Mouse (Mus musculus) embryonic facial prominence, embryonic 14.5 days (tissue): ENCODE data around the gene Slc24a4. TPM values are rescaled to one million over a fixed set of nuclear protein-coding genes. Genes with fewer than 3 reads are reported as not detected.
A peak's percentile ranks its signal among the peaks of the same experiment; 100 is the strongest.
"Not testable (repeated sequence)": the region's sequence is repeated elsewhere in the genome, so short reads cannot be mapped to it uniquely, and the experiment has no call there.

ENCODE experiments used
- ATAC-seq: fragments of 200-750 bp; cut with Nextera tagmentation; 2 replicates; pipeline ENCODE4 v1.8.0; 2017; ENCODE audit warnings: low read depth, moderate number of reproducible peaks, moderate TSS enrichment
- DNase-seq: peaks from one replicate; pipeline ENCODE4 v3.0.0-alpha.2; 2015; ENCODE audit warnings: low spot score
- H3K27ac ChIP-seq: fragments of 300-500 bp; sonication (generic); replicated peaks from 2 replicates; pipeline ENCODE4 v1.5.1; 2014; ENCODE audit warnings: low read depth, mild to moderate bottlenecking, low read length, moderate library complexity
- H3K27me3 ChIP-seq: fragments of 300-500 bp; sonication (generic); replicated peaks from 2 replicates; pipeline ENCODE4 v1.6.1; 2014; ENCODE audit warnings: low read length; ENCODE audit not compliant: control insufficient read depth, insufficient read depth
- H3K36me3 ChIP-seq: fragments of 300-500 bp; sonication (generic); 2 replicates; pipeline ENCODE4 v1.6.1; 2014; ENCODE audit warnings: low read length, mixed read lengths; ENCODE audit not compliant: control insufficient read depth, insufficient read depth
- H3K4me1 ChIP-seq: fragments of 300-500 bp; sonication (generic); 2 replicates; pipeline ENCODE4 v1.6.1; 2014; ENCODE audit warnings: antibody characterized with exemption, low read length; ENCODE audit not compliant: control insufficient read depth, insufficient read depth
- H3K4me2 ChIP-seq: fragments of 300-500 bp; sonication (generic); 2 replicates; pipeline ENCODE4 v1.6.1; 2014; ENCODE audit warnings: low read depth, mild to moderate bottlenecking, low read length, moderate library complexity, mixed read lengths
- H3K4me3 ChIP-seq: fragments of 300-500 bp; sonication (generic); 2 replicates; pipeline ENCODE4 v1.5.1; 2014; ENCODE audit warnings: low read depth, mild to moderate bottlenecking, low read length
- H3K9ac ChIP-seq: fragments of 300-500 bp; sonication (generic); 2 replicates; pipeline ENCODE4 v1.6.1; 2014; ENCODE audit warnings: low read depth, mild to moderate bottlenecking, low read length, moderate library complexity, mixed read lengths
- H3K9me3 ChIP-seq: fragments of 300-500 bp; sonication (generic); 2 replicates; pipeline ENCODE4 v1.6.1; 2016; ENCODE audit warnings: low read length; ENCODE audit not compliant: control insufficient read depth
- WGBS: fragments of 180-500 bp; shearing (Covaris S2); extraction: QIAGEN DNeasy Blood & Tissue Kit; methylation state at CpG from one replicate; pipeline ENCODE4 v1.1.7; 2014; 5-methylcytosine and 5-hydroxymethylcytosine counted together
- polyA plus RNA-seq: library from polyadenylated mRNA; unstranded; fragments of >200 nt; fragmentation: Nextera tagmentation; extraction: Ambion mirVana; gene quantifications from 2 replicates; pipeline ENCODE4 v1.2.1, GENCODE M21; 2014

Slc24a4 gene
- polyA plus RNA-seq, 1 experiment from 2014 or later, result 0.65 TPM

DNA sequence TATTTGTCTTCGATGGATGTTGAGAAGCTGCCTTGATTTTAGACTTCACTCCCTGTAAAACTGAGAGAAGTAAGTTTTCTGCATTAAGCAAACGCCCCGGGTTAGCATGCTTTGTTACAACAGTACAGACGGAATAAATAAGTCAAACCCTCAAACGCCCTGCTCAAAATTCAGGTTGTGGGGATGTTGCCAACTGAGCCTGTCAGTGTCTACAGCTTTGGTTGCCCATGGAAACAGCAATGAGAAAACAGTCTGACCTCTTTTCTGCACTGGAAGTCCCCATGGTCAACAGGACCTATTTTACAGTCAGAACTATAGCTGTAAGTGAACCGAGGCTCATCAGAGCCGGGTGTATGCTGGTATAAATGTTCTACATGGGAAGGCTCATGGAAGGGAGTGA is 78.7 kb downstream of the Slc24a4 start:
- no peak overlapping the region for H3K4me3 ChIP-seq
- H3K36me3 ChIP-seq, result no peaks in the 10 kb centered on the region
- 77% methylated on average over 7 of the region's 7 CpGs for WGBS
- peaks cover 2% of the 10 kb centered on the region; the same call in 1 of the 2 replicates for H3K4me1 ChIP-seq
- H3K27ac ChIP-seq, result 0 out of 2 replicates have a peak overlapping the region, but pooled peaks have one; percentile 28
- no peak overlapping the region for H3K4me2 ChIP-seq
- ATAC-seq (no peak), DNase-seq (no peak)
- no peaks in the 10 kb centered on the region for H3K27me3 ChIP-seq
- H3K9ac ChIP-seq, result no peak overlapping the region
- H3K9me3 ChIP-seq, result no peaks in the 10 kb centered on the region; the same call in 1 of the 2 replicates

DNA sequence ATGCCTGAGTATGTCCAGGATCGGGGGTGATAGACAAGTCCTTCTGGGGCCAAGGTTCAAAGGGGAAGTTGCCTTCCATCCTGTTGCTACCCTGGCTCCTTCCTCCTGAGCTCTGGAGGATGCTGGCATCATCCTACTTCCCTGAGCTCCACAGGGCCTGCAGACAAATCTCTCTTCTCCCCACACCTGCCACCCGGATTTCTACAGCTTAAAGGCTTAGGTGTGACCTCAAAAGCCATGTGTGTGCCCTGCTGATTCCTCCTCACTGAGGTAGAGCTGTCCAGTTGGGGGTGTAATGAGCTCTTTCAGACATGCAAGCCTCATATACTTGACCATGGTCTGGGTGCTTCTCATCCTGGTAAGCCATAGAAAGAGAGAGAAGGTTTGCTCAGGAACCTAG is 82.3 kb downstream of the Slc24a4 start:
- Histone ChIP-seq H3K27ac (no peak overlapping the region), H3K4me1 (peaks cover 15% of the 10 kb centered on the region), H3K36me3 (no peaks in the 10 kb centered on the region), H3K9me3 (no peaks in the 10 kb centered on the region), H3K4me2 (no peak overlapping the region), H3K4me3 (no peak overlapping the region), H3K9ac (no peak overlapping the region), H3K27me3 (no peaks in the 10 kb centered on the region)
- no peak for ATAC-seq
- WGBS, result 89% methylated on average over 2 of the region's 2 CpGs
- no peak for DNase-seq

DNA sequence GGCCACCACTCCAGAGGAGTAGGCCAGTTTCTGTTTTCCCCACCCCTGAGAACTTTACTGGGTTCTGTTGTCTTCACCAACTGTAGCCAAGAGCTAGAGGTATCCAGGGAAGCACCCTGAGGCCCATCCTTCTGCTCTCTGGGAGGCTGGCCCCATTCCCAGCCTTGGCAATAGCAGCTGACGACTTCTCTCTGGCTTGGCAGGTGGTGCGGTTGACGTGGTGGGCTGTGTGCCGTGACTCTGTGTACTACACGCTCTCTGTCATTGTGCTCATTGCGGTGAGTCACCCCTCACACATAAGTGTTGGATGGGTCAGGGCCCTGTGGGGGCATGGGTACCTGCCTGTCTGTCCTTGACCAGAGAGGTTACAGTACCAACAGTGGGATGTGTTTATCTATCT is 94.9 kb downstream of the Slc24a4 start:
- no peak for ATAC-seq
- no peak overlapping the region for H3K4me2 ChIP-seq
- H3K9me3 ChIP-seq, result no peaks in the 10 kb centered on the region
- no peak overlapping the region for H3K9ac ChIP-seq
- no peak overlapping the region for H3K4me3 ChIP-seq
- no peaks in the 10 kb centered on the region for H3K4me1 ChIP-seq
- H3K27me3 ChIP-seq, result no peaks in the 10 kb centered on the region
- no peaks in the 10 kb centered on the region for H3K36me3 ChIP-seq
- H3K27ac ChIP-seq, result no peak overlapping the region
- WGBS, result 87% methylated on average over 6 of the region's 6 CpGs
- no peak for DNase-seq

DNA sequence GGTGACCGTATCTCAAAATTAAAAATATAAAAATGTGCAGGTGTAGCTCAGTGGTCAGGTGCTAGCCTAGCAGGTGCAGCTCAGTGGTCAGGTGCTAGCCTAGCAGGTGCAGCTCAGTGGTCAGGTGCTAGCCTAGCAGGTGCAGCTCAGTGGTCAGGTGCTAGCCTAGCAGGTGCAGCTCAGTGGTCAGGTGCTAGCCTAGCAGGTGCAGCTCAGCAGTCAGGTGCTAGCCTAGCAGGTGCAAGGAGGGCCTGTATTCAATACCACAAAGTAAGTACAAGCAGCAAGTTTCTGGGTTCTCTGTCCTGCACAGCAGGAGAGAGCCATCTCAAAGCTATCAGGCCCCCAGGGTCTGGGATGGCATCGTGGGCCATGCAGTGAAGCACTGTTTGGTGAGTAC is 95.6 kb downstream of the Slc24a4 start:
- H3K4me2 ChIP-seq, H3K27ac ChIP-seq, H3K9me3 ChIP-seq, H3K4me3 ChIP-seq, ATAC-seq, H3K4me1 ChIP-seq, H3K9ac ChIP-seq, H3K36me3 ChIP-seq, H3K27me3 ChIP-seq, DNase-seq: not testable (repeated sequence)
- WGBS, result 78% methylated on average over 2 of the region's 2 CpGs

DNA sequence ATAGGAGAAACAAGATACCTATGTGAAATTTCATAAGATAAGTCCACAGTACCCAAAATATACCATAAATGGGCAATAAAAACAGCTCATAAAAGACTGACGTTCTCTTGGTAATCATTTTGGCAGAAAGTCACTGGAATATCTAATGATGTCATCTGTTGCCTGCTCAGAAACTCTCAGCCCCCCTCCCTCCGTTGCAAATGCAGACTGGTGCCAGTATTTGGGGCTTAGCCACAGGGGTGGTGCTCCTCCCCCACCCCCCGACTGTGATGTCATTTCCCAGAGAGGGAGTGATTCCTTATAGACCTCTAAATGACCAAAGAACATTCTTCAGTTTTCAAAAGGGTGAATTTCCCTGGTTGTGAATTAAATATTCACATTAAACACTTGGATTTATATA is 96.6 kb downstream of the Slc24a4 start:
- DNase-seq (no peak), ATAC-seq (no peak)
- Histone ChIP-seq H3K4me2 (no peak overlapping the region), H3K27me3 (no peaks in the 10 kb centered on the region), H3K4me1 (no peaks in the 10 kb centered on the region), H3K4me3 (no peak overlapping the region), H3K9me3 (no peaks in the 10 kb centered on the region), H3K36me3 (no peaks in the 10 kb centered on the region), H3K27ac (no peak overlapping the region), H3K9ac (no peak overlapping the region)
- 43% methylated on average over 3 of the region's 3 CpGs for WGBS

DNA sequence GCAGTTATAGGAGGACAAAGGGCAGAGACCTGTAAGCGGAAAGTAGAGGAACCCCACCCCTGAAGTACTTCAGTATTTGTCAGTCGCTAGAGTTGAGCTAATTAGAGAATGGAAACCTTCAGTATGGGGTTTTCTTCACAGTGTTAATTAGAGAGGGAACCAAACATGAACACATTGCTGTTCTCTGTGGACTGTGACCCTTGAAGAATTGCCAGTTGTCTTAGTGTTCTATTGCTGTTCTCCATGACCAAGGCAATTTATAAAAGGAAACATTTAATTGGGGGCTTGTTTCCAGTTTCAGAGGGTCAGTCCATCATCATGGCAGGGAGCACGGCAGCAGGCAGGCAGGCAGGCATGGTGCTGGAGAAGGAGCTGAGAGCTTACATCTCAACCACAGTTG is 107.0 kb downstream of the Slc24a4 start:
- H3K36me3 ChIP-seq, result no peaks in the 10 kb centered on the region
- no peak overlapping the region for H3K4me2 ChIP-seq
- H3K27ac ChIP-seq, result no peak overlapping the region
- H3K27me3 ChIP-seq, result no peaks in the 10 kb centered on the region
- no peak for ATAC-seq
- no peaks in the 10 kb centered on the region for H3K4me1 ChIP-seq
- H3K4me3 ChIP-seq, result no peak overlapping the region
- 78% methylated on average over 3 of the region's 3 CpGs for WGBS
- H3K9me3 ChIP-seq, result no peaks in the 10 kb centered on the region
- no peak for DNase-seq
- H3K9ac ChIP-seq, result no peak overlapping the region

DNA sequence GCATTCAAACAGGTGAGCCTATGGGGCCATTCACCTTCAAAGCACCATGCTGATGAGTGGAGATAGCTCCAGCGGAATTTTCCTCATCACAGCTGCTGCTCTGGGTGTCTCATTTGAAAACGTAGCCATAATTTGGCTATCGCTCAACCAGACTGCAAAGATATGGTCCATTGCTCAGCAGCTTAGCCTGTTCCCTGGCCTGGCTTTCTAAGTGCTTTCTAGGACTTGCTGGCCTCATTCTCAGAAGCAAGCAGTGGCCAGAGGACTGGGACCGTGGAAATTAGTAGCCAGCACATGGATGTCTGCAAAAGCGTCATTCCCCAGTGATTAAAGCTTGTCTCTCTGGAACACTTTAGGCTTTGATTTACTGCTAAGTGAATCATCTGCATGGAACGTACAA is 107.8 kb downstream of the Slc24a4 start:
- Histone ChIP-seq H3K4me2 (no peak overlapping the region), H3K4me3 (no peak overlapping the region), H3K4me1 (no peaks in the 10 kb centered on the region), H3K27ac (no peak overlapping the region), H3K9me3 (no peaks in the 10 kb centered on the region), H3K9ac (no peak overlapping the region), H3K27me3 (no peaks in the 10 kb centered on the region), H3K36me3 (no peaks in the 10 kb centered on the region)
- DNase-seq (no peak), ATAC-seq (no peak)
- 80% methylated on average over 6 of the region's 6 CpGs for WGBS

DNA sequence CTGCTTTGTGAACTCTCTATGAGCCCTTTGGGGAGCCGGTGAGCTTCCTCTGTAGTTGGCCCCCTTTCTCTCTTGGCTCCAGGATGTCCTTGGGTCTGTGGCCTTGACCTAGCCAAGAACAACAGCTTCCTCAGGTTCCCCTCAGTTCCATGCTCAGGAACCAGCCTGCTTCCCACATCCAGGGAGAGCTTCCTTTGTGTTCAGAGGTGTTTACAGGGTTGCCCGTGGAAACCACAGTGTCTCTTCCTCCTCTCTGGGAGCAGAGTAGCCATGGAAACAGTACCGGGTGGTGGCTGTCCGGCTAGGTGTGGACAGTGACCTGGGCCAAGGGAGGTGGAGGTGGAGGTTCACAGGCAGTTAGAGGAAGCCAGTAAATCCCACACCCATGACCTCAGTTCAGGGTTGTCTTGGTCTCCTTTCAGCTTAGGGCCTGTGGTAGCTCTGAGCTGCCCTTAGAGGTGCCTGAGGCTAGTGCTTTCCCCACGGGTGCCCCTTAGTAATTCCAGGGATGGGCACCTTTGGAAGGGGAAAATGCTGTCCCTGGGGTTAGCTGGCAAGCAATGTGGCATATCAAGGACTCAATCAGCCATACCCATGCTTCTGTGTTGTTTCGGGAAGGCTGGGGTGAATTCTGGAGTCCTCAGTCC is 113.7 kb downstream of the Slc24a4 start:
- Histone ChIP-seq H3K36me3 (no peaks in the 10 kb centered on the region), H3K9me3 (no peaks in the 10 kb centered on the region), H3K9ac (no peak overlapping the region), H3K27me3 (no peaks in the 10 kb centered on the region), H3K4me2 (no peak overlapping the region), H3K4me3 (no peak overlapping the region), H3K27ac (no peak overlapping the region), H3K4me1 (no peaks in the 10 kb centered on the region)
- ATAC-seq (no peak), DNase-seq (peak; percentile 16)
- 62% methylated on average over 6 of the region's 6 CpGs for WGBS

DNA sequence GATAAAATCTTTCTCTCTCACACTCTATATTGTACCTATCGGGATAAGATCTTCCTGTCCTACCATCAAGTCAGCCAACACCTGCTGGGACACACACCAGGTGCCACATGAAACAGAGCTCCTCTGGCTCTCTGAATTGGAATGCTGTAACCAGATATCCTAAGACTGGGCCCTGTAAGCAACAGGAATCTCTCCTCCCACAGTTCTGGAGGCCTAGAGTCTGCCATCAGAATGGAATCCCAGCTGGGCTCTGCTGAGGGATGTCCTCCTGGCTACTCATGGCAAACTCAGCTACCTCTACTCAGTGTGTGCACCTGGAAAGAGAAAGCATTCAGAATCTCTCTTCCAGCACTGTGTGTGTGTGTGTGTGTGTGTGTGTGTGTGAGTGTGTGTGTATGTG is 115.4 kb downstream of the Slc24a4 start:
- 43% methylated on average over 1 of the region's 1 CpGs for WGBS
- peak; percentile 85 for ATAC-seq
- no peak overlapping the region for H3K27ac ChIP-seq

More for the DNA sequence above, 115.4 kb downstream of the Slc24a4 start:
- H3K9ac ChIP-seq, result no peak overlapping the region
- no peaks in the 10 kb centered on the region for H3K27me3 ChIP-seq
- H3K4me3 ChIP-seq, result no peak overlapping the region
- no peaks in the 10 kb centered on the region for H3K36me3 ChIP-seq
- no peak overlapping the region for H3K4me2 ChIP-seq
- DNase-seq, result peak; percentile 56
- no peaks in the 10 kb centered on the region for H3K4me1 ChIP-seq
- no peaks in the 10 kb centered on the region for H3K9me3 ChIP-seq
